Mouse (Mus musculus): Measurements from ENCODE around the gene Rpa2.
A peak's percentile ranks its signal among the peaks of the same experiment; 100 is the strongest.
"Not testable (repeated sequence)": the region's sequence is repeated elsewhere in the genome, so short reads cannot be mapped to it uniquely, and the experiment has no call there.

The Rpa2 gene

DNA sequence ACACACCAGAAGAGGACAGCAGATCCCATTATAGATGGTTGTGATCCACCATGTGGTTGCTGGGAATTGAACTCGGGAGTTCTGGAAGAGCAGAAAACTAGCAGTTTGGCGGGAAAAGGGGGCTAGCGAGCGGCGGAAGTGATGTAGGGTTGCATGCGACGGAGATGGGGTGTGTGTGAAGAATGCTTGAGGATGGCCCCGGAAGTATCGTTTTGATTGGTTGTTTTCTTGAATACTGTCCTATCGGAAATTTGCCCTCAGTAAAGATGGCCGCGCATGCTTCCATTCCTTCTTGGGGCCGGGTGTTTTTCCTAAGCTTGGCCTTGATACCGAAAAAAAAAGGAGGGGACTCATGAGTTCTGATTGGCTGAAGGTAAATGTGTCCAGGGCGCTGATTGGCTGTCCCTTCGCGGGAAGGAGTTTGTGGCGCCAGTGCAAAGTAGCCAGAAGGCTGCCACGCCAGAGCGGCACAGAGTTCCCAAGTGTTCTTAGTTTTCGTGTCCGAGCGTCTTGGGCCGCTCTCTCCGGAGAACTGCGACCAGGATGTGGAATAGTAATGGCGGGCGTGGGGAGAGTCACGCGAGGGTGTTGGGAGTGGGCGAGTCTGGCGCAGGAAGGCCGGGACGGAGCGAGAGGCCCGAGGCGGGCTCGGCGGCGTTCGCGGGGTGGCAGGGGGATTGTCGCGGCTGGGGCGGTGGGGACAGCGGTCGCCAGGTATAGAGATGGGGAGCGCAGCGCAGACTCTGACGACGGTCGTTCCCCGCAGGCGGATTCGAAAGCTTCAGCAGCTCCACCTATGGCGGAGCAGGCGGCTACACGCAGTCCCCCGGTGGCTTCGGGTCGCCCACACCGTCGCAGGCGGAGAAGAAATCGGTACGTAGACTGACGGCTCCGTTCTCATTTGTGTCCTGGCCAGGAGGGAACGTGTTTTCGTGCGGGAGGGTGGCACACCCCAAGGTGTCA lies at the start of gene Rpa2:
Gene Rpa2, plus strand, starts transcription at position 419 of the 963 bp plus-strand sequence.
- DNase-seq (ENCODE audit: low read depth, low spot score), result peak; percentile 100

DNA sequence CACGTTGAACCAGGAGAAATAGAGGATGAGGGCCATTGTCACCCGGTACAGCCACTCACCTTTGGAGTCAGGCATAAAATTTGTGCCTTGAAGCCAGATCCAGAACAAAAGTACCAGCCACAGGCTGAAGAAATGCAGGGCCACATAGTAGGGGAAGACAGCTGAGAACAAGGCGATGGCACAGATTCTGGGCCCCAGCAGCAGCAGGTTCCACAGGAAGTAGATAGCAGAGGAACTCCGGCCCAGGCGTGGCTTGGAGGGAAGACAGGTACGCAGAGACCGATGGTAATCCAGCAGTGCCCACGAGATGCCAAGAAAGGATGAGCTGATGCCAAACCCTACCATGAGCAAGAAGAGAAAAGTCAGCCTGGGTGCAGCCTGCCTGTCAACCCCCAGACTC lies 39.9 kb upstream of the Rpa2 start:
- no peak for DNase-seq (ENCODE audit: low read depth, low spot score)

DNA sequence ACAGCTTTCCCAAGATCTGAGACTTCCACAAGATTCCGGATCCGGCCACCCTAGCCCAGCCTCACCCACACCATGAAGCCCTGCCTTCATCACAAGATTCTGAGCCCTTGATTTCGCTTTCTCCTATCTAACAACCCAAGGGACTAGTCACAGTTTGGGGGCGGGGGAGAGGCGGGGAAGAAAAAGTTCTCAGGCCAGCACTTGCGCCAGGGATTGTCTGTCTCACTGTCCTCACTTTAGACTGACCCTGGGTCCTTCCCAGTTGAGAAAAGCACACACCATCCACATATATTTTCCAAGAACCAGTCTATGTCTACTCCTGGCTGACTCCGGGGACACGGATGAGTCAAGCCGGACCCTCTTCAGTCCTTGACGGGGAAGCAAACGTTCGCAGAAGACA lies 36.5 kb upstream of the Rpa2 start:
- DNase-seq (ENCODE audit: low read depth, low spot score), result no peak

DNA sequence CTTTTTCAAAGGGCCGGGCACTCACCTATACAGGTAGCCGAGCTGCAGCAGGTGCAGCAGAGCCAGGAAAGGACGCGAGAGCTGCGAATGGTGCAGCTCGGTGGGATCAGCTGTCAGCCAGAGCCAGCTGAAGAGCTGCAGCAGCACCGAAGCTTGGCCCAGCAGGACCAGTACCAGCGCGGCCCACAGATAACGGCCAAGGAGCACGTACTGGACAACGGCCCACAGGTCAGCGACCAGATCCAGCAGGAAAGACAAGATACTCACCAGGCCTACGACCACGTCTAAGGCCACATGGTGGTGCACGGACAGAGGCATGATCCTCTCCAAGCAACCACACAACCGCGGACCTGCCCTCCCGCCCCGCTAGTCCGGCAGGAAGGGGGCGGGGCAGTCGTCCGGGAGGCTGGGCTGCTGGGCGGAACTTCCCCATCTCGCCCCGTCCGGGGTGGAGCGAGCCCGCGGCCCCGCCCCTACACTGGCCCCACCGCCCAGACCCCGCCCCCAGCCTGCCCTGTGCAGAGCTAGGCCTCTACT lies 35.9 kb upstream of the Rpa2 start, which contains the start of gene Xkr8:
Gene Xkr8, minus strand, starts transcription at position 399 of the 537 bp plus-strand sequence.
- DNase-seq (ENCODE audit: low read depth, low spot score), result peak; percentile 59

DNA sequence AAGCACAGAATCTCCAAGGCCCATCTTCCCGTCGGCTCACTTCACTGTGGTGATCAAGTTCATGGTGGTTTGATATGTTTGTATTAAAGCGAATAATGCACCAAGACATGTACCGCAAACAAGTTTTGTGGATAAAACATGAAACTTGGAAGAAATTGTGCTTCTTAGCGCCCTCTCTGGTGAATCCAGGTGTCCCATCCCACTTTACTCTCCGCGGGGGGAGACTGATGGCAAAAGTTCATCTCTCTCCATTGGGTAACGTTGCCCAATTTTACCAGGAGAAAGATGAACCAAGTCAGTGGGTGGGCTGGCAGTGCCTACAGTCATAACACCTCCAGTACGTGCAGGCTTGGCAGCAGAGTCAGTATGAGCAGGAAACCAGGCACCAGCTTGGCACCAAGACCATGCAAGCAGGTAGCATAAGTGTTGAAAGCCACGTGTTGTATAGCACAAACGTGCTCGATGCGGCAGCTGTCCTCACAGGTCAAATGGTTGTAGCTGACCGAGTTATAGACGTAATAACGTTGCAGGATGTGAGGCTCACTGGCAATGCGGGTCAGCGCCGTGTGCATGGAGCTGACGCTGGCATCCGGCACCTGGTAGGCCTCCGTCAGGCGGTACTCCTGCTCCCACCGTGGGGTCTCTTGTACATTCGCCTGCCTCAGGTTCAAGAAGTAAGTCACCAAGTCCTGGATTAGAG lies 34.9 kb upstream of the Rpa2 start:
- DNase-seq (ENCODE audit: low read depth, low spot score), result no peak

DNA sequence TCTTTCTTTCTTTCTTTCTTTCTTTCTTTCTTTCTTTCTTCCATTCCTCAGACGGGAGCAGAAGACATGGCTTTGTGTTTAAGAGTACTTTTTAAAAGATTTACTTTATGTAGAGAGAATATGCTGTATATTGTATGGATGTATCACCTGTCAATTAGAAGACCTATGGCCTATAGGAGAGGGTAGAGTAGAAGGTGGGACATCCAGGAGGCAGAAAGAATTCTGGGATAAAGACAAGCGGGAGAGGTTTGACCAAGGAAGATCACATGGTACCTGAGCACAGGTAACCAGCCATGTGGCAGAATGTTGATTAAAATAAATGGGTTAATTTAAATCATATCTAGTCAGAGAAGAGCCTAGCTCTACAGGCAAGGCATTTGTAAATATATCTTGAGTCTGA lies 33.4 kb upstream of the Rpa2 start:
- DNase-seq (ENCODE audit: low read depth, low spot score), result no peak

DNA sequence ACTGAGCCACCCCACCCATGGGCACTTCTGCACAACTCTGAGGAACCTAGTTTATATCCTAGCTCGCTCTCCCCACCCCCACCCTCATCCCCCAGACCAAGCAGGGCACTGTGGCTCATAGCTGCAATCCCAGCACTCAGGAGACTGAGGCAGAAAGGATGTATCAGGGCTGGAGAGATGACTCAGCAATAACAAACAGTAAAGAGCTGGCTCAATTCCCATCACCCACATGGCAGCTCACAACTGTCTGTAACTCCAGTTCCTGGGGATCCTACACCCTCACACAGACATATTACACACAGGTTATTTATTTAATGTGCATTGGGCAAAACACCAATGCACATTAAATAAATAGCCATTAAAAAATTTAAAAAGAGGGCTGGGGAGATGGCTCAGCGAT lies 32.7 kb upstream of the Rpa2 start:
- DNase-seq (ENCODE audit: low read depth, low spot score), result no peak

DNA sequence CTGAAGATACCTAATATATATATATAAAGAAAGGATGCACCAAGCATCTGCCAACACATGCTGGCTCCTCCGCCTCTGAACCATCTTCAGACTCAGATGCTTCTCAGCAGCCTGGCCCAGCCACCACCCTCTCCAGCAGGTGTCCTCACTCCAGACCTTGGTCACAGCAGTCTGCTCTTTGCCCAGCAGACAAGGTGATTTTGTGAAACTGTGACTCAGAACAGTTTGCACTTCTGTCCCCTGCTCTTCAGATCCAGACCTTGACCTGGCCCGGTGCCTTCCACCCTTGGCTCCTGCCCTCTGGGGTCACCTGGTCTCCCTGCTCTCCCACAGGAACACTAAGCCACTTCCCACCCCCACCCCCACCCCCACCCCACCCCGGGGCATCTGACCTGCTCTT lies 32.2 kb upstream of the Rpa2 start:
- no peak for DNase-seq (ENCODE audit: low read depth, low spot score)

DNA sequence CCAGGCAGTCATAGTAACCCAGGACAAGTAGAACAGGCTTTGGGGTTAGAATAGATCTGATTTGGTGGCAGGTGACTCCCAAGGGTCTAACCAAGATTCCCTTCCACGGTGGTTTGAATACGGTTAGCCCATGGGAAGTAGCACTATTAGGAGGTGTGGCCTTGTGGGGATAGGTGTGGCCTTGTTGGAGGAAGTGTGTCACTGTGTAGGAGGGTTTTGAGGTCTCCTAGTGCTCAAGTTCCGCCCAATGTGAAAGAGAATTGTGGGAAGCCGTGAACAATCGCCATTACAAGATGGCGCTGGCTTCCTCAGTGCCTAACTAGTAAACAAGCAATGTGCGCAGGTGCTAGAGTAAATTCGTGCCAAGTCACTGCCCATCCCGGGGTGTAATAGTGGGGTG lies 31.0 kb upstream of the Rpa2 start:
- not testable (repeated sequence) for DNase-seq (ENCODE audit: low read depth, low spot score)

DNA sequence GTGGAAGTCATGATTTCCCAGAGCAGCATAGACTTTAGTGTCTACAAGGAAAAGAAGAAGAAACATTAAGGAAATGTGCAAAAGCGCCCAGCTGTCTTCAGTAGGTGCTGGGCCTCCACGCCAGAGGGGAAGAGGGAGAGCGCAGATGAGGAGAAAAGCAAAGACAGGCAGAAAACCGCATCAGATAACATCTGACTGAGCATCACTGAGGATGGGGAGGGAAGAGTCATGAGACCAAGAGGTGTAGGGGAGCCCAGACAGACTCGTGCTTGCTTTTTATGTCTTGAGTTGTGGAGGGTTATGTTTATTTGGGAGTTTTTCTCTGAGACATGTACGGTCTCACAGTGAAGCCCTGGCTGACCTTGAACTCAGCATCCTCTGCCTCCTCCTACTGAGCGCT lies 26.6 kb upstream of the Rpa2 start:
- DNase-seq (ENCODE audit: low read depth, low spot score), result no peak

DNA sequence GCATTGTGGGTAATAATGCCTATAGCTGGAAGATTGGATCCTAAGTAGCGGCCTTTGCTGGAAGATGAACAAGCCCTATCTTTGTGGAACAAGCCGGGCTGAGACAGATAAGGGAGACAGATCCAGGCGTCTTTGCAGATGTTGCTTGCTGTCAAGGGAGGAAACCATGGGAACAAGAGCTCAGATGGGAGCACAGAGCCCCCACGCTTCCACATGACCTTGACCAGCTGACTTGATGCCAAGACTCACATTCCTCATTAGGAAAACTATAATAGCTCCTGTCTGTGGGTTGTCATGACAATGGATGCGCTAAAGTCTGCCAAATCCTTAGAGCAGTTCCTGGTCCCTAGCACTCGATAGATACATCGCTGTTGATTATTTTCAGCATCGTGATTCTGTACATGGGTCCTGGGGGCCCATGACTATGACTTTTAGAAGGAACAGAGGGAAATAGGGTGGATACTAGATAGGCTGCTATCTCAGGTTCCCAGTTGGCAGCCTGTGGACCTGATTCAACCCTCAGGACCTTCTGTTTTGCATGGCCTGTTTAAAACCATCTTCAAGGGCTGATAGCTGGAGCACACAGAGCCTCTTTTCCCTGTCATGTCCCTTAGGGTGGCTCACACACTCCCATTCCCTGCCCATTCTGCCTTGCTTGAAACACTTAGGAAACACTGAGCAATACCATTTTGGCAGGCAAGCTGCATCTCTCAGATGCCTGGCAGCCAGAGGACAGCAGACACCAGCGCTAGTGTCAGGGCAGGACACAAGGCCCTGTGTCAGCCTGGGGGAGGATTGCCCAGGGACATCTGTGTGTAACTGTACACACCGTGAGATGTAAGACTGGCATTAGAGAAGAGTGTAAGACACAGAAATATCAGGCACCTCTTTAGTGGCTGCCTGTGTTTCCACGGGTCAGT lies 23.9 kb upstream of the Rpa2 start:
- no peak for DNase-seq (ENCODE audit: low read depth, low spot score)

DNA sequence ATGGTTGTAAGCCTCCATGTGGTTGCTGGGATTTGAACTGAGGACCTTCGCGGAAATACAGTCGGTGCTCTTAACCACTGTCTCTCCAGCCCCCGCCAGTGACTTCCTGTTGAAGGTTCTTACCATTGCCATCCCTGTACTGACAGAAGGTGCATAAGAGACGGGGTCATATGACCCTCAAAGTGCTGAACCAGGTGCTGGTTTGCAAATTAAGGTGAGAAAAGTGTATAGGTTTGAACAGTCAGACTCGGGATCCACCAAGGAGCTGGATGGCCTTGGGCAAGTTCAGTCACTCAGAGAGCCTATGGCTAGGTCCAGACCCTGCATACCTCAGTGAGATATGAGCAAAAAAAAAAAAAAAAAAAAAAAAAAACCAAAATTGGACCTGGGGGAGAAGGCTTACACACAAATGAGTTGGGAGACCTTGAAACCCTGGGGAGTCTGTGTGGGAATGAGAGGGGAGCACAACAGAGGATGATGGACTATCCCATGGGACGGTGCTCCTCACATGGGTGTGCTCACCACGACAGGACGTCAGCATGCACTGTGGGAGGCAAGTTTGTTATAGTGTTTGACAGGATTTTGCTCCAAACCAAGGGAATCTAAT lies 21.1 kb upstream of the Rpa2 start:
- DNase-seq (ENCODE audit: low read depth, low spot score), result no peak

DNA sequence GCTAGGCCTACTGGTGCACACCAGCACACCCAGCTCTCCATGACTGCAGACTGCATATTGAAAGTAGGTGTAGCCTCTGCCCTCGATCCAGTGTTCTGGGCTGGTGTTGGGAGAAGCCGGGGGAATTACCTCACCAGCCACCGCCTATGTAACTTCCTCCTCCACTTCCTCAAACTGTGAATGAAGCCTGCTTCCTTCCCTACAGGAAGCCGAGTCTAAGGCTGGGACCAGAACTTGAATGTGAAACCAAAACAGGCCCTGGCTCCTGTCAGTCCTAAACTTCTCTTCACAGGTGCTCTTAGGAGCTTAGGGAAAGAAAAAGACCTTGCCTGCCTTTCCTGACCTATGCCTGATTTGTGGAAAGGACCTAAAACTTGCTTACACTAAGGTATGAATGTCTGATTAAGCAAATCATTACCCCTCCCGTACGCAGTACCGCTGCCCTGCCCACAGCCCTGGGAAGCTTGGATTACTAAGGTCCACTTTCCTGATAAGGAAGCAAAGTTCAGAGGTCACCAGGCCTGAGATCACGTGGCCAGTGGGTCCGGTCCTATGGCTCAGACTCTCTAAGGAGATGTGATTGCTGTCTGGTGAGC lies 20.4 kb upstream of the Rpa2 start:
- DNase-seq (ENCODE audit: low read depth, low spot score), result no peak

DNA sequence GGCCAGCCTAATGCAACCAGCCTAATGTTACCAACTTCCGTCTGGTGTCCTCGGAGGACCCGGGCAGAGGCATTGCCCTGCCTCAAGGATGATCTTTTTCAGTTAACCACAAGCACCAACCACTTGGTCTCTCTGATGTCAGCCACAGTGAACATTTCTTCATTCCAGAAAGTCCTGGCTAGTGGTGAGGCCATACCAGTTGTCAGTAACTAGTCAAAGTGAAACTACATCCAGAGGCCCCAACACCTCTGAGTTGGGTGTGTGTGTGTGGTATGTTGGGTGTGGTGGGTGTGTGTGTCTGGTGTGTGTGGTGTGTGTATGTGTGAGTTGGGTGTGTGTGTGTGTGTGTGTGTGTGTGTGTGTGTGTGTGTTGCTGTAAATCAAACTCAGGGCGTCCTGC lies 19.4 kb upstream of the Rpa2 start:
- no peak for DNase-seq (ENCODE audit: low read depth, low spot score)

DNA sequence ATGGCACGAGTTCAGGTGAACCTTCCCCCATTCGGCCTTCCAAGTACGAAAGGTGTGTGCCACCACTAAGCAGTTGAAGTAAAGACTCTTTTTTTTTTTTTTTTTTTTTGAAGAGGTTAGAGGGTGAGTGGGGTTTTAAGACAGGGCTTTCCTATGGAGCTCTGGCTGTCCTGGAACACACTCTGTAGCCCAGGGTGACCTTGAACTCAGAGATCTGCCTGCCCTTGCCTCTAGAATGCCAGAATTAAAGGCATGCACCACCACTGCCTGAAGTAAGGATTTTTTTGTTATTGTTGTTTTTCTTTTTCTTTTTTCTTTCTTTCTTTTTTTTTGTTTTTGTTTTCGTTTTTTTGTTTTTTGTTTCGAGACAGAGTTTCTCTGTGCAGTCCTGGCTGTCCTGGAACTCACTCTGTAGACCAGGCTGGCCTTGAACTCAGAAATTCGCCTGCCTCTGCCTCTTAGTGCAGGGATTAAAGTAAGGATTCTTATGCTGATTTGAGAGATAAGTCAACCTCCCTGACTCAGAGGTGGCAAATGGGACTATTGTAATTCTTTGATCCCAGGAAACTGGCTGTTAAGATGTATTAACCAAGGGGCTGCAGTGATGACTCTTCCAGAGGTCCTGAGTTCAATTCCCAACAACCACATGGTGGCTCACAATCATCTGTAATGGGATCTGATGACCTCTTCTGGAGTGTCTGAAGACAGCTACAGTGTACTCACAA lies 18.7 kb upstream of the Rpa2 start:
- no peak for DNase-seq (ENCODE audit: low read depth, low spot score)

DNA sequence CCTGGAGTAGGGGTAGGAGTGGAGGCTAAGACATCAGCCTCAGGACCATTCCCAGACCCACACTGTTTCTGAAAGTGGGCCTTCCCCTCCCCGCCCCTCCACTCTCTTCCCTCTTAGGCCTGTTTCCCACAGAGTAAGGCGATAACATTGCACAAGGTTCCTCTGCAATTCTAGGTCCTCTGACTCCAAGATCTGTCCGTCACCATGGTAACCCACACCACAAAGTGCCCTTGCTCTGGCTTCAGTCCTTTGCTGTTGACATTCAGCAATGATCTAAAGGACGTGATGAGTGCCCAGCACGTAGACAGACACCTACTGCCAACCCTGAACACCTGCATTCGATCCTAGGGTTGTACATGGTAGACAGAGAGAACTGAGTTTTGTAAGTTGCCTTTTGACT lies 15.1 kb upstream of the Rpa2 start:
- DNase-seq (ENCODE audit: low read depth, low spot score), result no peak

DNA sequence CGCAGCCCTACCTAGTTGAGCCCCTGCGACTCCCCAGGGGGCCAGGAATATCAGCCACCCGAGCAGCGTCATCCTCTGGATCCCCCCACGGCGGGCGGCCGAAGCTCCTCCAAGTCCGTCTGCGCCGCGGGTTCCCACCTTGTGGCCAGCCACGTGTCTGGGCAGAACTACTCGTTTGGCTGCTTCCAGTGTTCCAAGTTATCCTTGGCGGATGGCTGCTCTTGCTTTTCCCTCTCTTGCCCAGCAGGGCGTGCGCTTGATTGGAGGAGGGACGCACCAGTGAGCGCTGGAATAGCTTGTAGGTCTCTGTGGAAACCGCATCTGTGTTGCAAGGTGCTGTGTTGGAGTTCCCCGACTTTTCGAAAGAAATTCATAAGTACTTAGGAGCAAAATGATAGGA lies 11.2 kb upstream of the Rpa2 start, which contains the start of gene Smpdl3b:
Gene Smpdl3b, minus strand, starts transcription at position 279 of the 400 bp plus-strand sequence.
- peak; percentile 32 for DNase-seq (ENCODE audit: low read depth, low spot score)

DNA sequence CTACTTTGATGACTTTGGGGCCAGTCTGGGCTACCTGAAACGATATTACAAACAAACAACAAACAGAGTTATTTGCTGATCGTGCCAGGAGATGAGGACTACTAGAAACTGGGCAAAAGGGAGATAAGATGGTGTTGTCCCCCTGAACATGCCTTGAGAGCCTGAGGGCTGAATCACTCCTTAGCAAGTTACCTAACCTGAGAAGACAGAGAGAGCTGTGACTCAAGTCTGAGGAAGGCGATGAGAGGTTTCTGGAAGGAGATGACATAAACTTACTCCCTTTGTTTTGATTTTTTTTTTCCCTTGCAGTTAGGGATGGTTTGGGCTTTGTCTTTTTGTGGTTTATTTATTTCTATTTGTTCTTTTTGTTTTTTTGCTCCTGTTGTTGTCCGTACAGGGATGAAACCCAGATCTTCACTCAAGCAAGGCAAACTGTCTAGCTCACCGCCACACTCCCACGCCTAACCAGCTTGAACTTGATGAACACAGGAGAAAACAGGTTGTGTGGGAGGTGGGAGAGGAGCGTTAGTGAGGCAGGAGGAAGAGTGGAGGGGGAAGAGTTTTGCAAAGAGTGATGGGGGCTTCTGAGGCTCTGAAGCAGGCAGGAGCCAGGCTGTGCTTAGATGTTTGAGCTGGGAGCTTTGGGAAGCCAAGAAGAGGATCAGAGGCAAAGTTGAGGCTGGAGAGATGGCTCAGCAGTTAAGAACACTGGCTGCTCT lies 10.3 kb upstream of the Rpa2 start:
- no peak for DNase-seq (ENCODE audit: low read depth, low spot score)

DNA sequence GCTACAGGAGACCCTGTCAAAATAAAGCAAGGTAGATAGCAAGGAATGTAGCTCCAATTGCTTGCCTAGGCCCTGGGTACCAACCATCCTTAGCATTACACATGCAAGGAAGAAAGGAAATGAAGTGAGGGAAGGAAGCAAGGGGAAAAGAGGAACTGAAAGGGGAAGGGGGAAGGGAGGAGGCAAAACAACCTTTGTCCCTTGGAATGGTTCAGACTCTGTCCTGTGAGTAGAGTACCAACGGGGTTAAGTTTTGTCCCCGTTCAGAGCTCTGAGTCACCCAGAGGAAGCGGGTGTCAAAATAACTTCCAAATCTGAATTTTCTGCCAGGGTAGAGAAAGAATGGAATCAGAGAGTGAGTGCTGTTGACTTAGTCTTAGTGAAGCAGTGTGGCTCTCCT lies 7.8 kb upstream of the Rpa2 start:
- no peak for DNase-seq (ENCODE audit: low read depth, low spot score)

Data from retina, postnatal 7 days (tissue).